Mouse (Mus musculus): ENCODE data around the gene Pnmt. TPM values are rescaled to one million over a fixed set of nuclear protein-coding genes. Genes with fewer than 3 reads are reported as not detected.
A peak's percentile ranks its signal among the peaks of the same experiment; 100 is the strongest.

Pnmt gene
- polyA plus RNA-seq (2014; fragmentation: Nextera tagmentation; extraction: Ambion mirVana) = not detected in 2 replicates

DNA sequence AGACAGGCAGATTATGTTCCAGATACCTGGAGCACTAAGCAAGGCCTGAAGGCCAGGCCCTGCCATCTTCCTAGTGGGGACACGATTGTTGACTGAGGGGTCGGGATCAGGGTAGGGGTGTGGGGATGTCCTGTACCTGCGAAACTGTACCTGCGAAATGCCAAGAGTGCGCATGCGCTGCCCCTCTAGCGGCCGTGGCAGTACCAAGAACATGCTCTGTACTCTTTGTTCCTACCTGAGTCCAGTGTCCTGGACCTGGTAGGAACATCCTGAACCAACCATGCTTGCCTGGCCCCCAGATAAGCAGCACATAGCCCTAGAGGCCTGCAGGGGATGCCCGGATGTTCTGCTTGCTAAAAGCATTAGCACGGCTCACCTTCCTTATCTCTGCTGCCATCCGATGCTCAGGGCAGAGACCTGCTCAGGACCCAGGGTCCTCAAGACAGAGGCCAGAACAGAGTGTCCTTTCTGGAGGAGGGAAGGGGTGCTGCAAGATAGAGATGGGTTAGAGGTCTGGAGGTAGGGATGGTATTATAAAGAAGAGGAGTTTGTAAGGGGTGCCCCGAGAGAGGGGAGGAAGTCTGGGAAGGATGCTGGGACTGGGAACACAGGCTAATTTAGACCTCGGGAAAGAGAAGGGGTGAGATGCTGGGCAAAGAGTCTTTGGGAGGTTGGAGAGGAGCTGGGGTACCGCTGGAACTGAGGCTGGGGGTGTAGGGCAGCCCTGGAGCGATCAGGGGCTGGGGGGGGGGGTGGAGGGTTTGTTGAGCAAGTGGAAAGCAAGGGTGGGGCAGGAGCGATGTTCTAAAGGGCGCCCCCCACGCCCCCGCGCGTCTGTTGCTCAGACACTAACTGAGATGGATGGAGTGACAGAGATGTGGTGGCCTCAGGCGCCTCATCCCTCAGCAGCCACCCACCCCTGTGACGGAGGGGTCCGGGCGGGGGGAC is at the start of gene Pnmt:
TSS of gene Pnmt (plus strand) at position 813 of the 948 bp plus-strand sequence.
- no peak within 1 kb of the TSS for H3K9ac ChIP-seq
- 39% methylated on average over 25 of the region's 25 CpGs for WGBS
- no peaks in the 10 kb centered on the region for H3K4me1 ChIP-seq (ENCODE audit: insufficient read depth)

DNA sequence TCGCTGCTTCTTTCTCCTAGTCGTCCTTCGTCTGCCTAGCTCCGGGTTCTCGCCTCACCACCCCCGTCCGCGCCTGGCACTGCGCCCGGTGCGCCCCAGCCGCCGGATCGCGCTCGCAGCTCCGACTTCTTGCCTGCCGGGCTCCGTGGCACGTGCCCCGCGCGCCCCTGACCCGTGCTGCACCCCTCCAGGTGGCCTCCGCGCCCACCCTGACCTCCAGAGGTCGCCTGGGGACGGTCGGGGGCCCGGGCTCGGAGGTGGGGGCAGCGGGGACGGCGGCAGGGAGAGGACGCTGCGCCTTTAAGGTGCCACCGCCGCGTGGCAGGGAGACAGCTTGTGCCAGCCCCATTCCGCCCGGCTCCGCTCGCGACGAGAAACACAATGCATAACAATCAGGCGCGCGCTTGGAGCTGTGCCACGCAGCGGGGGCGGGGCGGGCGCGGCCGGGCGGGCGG is 47.7 kb upstream of the Pnmt start:
- Histone ChIP-seq H3K4me3 (ENCODE audit: low read depth, low read length) (peak overlapping the region; percentile 52), H3K27me3 (ENCODE audit: insufficient read depth, low read length) (peaks cover 87% of the 10 kb centered on the region), H3K4me2 (peak overlapping the region; percentile 98), H3K27ac (ENCODE audit: low read depth) (no peak overlapping the region), H3K36me3 (ENCODE audit: insufficient read depth) (no peaks in the 10 kb centered on the region), H3K9ac (peak overlapping the region; percentile 48), H3K9me3 (ENCODE audit: low read depth, low read length) (no peaks in the 10 kb centered on the region), H3K4me1 (ENCODE audit: insufficient read depth) (0 out of 2 replicates have a peak, but pooled peaks cover 4% of the 10 kb centered on the region)
- DNase-seq (peak; percentile 30), ATAC-seq (ENCODE audit: insufficient read depth) (no peak)
- under 1% methylated on average over 54 of the region's 57 CpGs for WGBS
- no peak for TF ChIP-seq CTCF (IDR thresholded peaks at IDR 0.05; ENCODE audit: low read depth)

More for the DNA sequence above, at the start of gene Pnmt:
- Histone ChIP-seq H3K4me2 (no peak within 1 kb of the TSS; the same call in 1 of the 2 replicates), H3K27me3 (ENCODE audit: insufficient read depth, low read length) (peaks cover 45% of the 10 kb centered on the region), H3K4me3 (ENCODE audit: low read depth, low read length) (no peak within 1 kb of the TSS), H3K36me3 (ENCODE audit: insufficient read depth) (peaks cover under 1% of the 10 kb centered on the region; the same call in 1 of the 2 replicates), H3K9me3 (ENCODE audit: low read depth, low read length) (no peaks in the 10 kb centered on the region), H3K27ac (ENCODE audit: low read depth) (no peak within 1 kb of the TSS)
- ATAC-seq (ENCODE audit: insufficient read depth) = no peak
- TF ChIP-seq CTCF (IDR thresholded peaks at IDR 0.05; ENCODE audit: low read depth) = no peak
- DNase-seq = no peak

DNA sequence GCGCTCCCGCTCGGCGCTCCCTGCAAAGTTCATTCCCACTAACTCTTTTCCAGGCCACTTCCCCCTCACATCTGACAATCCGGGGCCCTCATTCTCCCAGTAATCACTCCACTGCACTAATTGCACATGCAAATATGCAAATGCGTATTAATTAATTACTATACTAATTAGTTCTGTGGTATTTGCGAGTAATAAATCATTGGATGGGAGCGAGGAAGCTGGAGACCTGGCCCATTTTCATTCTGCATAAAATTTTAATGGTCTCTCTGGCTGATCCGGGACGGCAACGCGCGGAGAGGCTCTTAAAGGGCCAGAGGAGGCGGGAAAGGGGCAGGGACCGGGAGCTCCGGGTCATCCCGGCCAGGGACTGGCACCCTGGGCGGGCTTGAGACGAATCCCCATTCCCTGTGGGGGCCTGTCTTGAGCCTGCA is 47.2 kb upstream of the Pnmt start:
- Histone ChIP-seq H3K9me3 (ENCODE audit: low read depth, low read length) (no peaks in the 10 kb centered on the region), H3K4me2 (peak overlapping the region; percentile 98), H3K27me3 (ENCODE audit: insufficient read depth, low read length) (peaks cover 81% of the 10 kb centered on the region), H3K9ac (peak overlapping the region; percentile 48), H3K36me3 (ENCODE audit: insufficient read depth) (no peaks in the 10 kb centered on the region), H3K4me1 (ENCODE audit: insufficient read depth) (0 out of 2 replicates have a peak, but pooled peaks cover 4% of the 10 kb centered on the region), H3K27ac (ENCODE audit: low read depth) (no peak overlapping the region), H3K4me3 (ENCODE audit: low read depth, low read length) (peak overlapping the region; percentile 52)
- DNase-seq (peak; percentile 33), ATAC-seq (ENCODE audit: insufficient read depth) (no peak)
- WGBS = under 1% methylated on average over 19 of the region's 19 CpGs
- no peak for TF ChIP-seq CTCF (IDR thresholded peaks at IDR 0.05; ENCODE audit: low read depth)

DNA sequence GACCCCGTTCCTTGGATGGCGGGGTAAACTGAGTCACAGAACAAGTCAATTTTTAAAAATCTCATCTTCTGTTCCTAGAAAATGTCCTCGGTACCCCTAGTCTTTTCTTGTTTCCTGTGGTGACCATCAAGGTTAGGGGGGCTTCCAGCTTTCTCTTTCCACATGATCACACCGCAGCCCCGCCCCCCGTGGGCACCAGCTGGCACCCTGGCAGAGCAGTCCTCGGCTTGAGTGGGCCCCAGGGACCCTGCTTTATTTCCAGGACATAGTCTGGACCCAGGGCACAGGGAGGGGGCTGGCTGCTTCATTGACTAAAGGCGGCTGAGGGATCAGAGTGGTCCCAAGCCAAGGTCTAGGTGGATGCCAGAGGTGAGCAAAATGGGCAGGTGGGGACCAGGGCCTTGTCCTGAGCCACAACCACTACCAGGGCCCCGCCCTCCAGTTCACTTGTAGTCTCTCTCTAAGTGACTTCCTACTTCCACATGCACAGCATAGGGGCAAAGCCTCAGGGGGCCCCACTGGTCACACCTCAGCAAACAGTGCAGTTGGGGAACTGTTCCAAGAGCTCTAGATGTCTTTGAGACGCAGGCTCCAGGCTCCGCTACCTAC is 46.5 kb upstream of the Pnmt start:
- Histone ChIP-seq H3K27me3 (ENCODE audit: insufficient read depth, low read length) (peaks cover 74% of the 10 kb centered on the region), H3K9me3 (ENCODE audit: low read depth, low read length) (no peaks in the 10 kb centered on the region), H3K4me1 (ENCODE audit: insufficient read depth) (0 out of 2 replicates have a peak, but pooled peaks cover 4% of the 10 kb centered on the region), H3K27ac (ENCODE audit: low read depth) (no peak overlapping the region), H3K36me3 (ENCODE audit: insufficient read depth) (no peaks in the 10 kb centered on the region), H3K4me3 (ENCODE audit: low read depth, low read length) (peak overlapping the region; percentile 52; the same call in 1 of the 2 replicates), H3K9ac (peak overlapping the region; percentile 48; the same call in 1 of the 2 replicates), H3K4me2 (peak overlapping the region; percentile 98)
- no peak for TF ChIP-seq CTCF (IDR thresholded peaks at IDR 0.05; ENCODE audit: low read depth)
- no peak for ATAC-seq (ENCODE audit: insufficient read depth)
- 14% methylated on average over 11 of the region's 11 CpGs for WGBS
- DNase-seq = no peak

DNA sequence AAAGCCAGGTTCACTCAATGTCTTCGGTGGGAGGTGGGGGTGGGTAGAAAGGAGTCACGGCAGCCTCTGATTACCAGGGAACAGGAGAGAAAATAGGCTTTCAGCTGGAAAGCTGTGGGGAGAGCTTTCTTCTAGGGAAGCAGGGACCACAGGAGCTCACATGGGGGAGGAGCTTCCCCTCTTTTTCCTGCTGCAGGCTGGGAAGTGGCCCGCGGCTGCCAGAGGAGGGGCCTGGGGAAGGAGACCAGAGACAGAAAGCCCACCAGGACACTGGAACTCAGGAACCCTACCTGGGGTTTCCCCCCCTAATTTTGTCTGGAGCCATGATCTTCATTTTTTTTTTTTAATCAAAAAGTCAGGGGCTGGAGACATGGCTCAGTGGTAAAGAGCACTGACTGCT is 45.7 kb upstream of the Pnmt start:
- no peak overlapping the region for H3K4me3 ChIP-seq (ENCODE audit: low read depth, low read length)
- DNase-seq = no peak
- 0 out of 2 replicates have a peak, but pooled peaks cover 4% of the 10 kb centered on the region for H3K4me1 ChIP-seq (ENCODE audit: insufficient read depth)
- H3K9me3 ChIP-seq (ENCODE audit: low read depth, low read length) = no peaks in the 10 kb centered on the region
- WGBS = 2% methylated on average over 4 of the region's 4 CpGs
- TF ChIP-seq CTCF (IDR thresholded peaks at IDR 0.05; ENCODE audit: low read depth) = no peak
- peaks cover 74% of the 10 kb centered on the region for H3K27me3 ChIP-seq (ENCODE audit: insufficient read depth, low read length)
- no peak overlapping the region for H3K9ac ChIP-seq
- H3K36me3 ChIP-seq (ENCODE audit: insufficient read depth) = no peaks in the 10 kb centered on the region
- ATAC-seq (ENCODE audit: insufficient read depth) = no peak
- no peak overlapping the region for H3K27ac ChIP-seq (ENCODE audit: low read depth)
- no peak overlapping the region for H3K4me2 ChIP-seq

DNA sequence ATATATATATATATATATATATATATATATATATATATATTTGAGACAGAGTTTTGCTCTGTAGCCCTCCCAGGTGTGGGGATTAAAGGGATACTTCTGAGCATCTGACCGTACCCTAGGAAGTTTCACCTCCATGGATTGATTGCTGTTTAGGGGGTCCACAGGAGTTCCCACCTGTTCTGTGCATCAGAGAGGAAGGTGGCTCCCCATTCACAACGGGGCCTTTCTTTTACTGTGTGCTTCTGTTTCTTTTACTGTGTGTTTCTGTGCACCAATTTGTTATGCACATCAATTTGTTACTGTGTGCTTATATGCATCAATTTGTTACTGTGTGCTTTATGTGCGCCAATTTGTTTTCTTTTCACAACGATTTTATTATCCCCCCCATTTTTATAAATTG is 45.1 kb upstream of the Pnmt start:
- Histone ChIP-seq H3K4me3 (ENCODE audit: low read depth, low read length) (no peak overlapping the region), H3K4me2 (no peak overlapping the region), H3K27ac (ENCODE audit: low read depth) (no peak overlapping the region), H3K4me1 (ENCODE audit: insufficient read depth) (0 out of 2 replicates have a peak, but pooled peaks cover 4% of the 10 kb centered on the region), H3K27me3 (ENCODE audit: insufficient read depth, low read length) (peaks cover 74% of the 10 kb centered on the region), H3K9ac (no peak overlapping the region), H3K36me3 (ENCODE audit: insufficient read depth) (no peaks in the 10 kb centered on the region), H3K9me3 (ENCODE audit: low read depth, low read length) (no peaks in the 10 kb centered on the region)
- DNase-seq = no peak
- ATAC-seq (ENCODE audit: insufficient read depth) = no peak
- WGBS = 56% methylated on average over 4 of the region's 4 CpGs
- TF ChIP-seq CTCF (IDR thresholded peaks at IDR 0.05; ENCODE audit: low read depth) = no peak
